Mouse (Mus musculus): ENCODE results near the gene Wwp2. TPM values are rescaled to one million over a fixed set of nuclear protein-coding genes. Genes with fewer than 3 reads are reported as not detected.

The Wwp2 gene
- total and polyA plus RNA-seq, 3 experiments, result 18.7 to 31.5 (median 20.5) TPM

GRCm38 (mm10) chr8:107458281-107458680 lies 22.1 kb downstream of the Wwp2 start:
- H3K36me3 ChIP-seq (ENCODE audit: control insufficient read depth, insufficient read depth, low read length), result no peaks in the 10 kb centered on the region
- 85% methylated on average over 6 of the region's 6 CpGs for WGBS
- intact Hi-C loops (cut with DNase I), result no loop called here

GRCm38 (mm10) chr8:107462423-107462822 lies 26.3 kb downstream of the Wwp2 start:
- intact Hi-C loops (cut with DNase I), result no loop called here
- Histone ChIP-seq H3K4me3 (no peak overlapping the region), H3K4me1 (ENCODE audit: control insufficient read depth, insufficient read depth, low read length) (no peaks in the 10 kb centered on the region), H3K27me3 (ENCODE audit: control insufficient read depth, insufficient read depth, low read length) (no peaks in the 10 kb centered on the region), H3K79me2 (replicated peaks; ENCODE audit: control insufficient read depth, insufficient read depth, low read length) (no peaks in the 10 kb centered on the region), H3K9ac (ENCODE audit: low read depth, low read length) (no peak overlapping the region), H3K27ac (no peak overlapping the region), H3K36me3 (ENCODE audit: control insufficient read depth, insufficient read depth, low read length) (no peaks in the 10 kb centered on the region)
- TF ChIP-seq CTCF (IDR thresholded peaks at IDR 0.05) (no peak), EP300 (IDR thresholded peaks at IDR 0.05; ENCODE audit: insufficient read depth, low read depth, low read length) (no peak), POLR2A (IDR thresholded peaks at IDR 0.05; ENCODE audit: insufficient read depth, low read depth, low read length) (no peak)
- 91% methylated on average over 5 of the region's 5 CpGs for WGBS
- DNase-seq, result no peak

More at GRCm38 (mm10) chr8:107458281-107458680, 22.1 kb downstream of the Wwp2 start:
- Histone ChIP-seq H3K27ac (no peak overlapping the region), H3K4me1 (ENCODE audit: control insufficient read depth, insufficient read depth, low read length) (no peaks in the 10 kb centered on the region), H3K27me3 (ENCODE audit: control insufficient read depth, insufficient read depth, low read length) (no peaks in the 10 kb centered on the region), H3K4me3 (no peak overlapping the region), H3K79me2 (replicated peaks; ENCODE audit: control insufficient read depth, insufficient read depth, low read length) (no peaks in the 10 kb centered on the region), H3K9ac (ENCODE audit: low read depth, low read length) (no peak overlapping the region)
- no peak for DNase-seq
- no peak for TF ChIP-seq EP300 (IDR thresholded peaks at IDR 0.05; ENCODE audit: insufficient read depth, low read depth, low read length)
- no peak for TF ChIP-seq CTCF (IDR thresholded peaks at IDR 0.05)
- no peak for TF ChIP-seq POLR2A (IDR thresholded peaks at IDR 0.05; ENCODE audit: insufficient read depth, low read depth, low read length)

- no peaks in the 10 kb centered on the region for H3K79me2 ChIP-seq (replicated peaks; ENCODE audit: control insufficient read depth, insufficient read depth, low read length)
- H3K9ac ChIP-seq (ENCODE audit: low read depth, low read length), result no peak overlapping the region
- intact Hi-C loops (cut with DNase I), result no loop called here
- no peaks in the 10 kb centered on the region for H3K27me3 ChIP-seq (ENCODE audit: control insufficient read depth, insufficient read depth, low read length)
- H3K4me3 ChIP-seq, result no peak overlapping the region
- no peak overlapping the region for H3K27ac ChIP-seq
- no peaks in the 10 kb centered on the region for H3K4me1 ChIP-seq (ENCODE audit: control insufficient read depth, insufficient read depth, low read length)
- WGBS, result 83% methylated on average over 3 of the region's 3 CpGs
- no peaks in the 10 kb centered on the region for H3K36me3 ChIP-seq (ENCODE audit: control insufficient read depth, insufficient read depth, low read length)
- DNase-seq, result no peak
- TF ChIP-seq CTCF (IDR thresholded peaks at IDR 0.05), result no peak
- no peak for TF ChIP-seq EP300 (IDR thresholded peaks at IDR 0.05; ENCODE audit: insufficient read depth, low read depth, low read length)
- TF ChIP-seq POLR2A (IDR thresholded peaks at IDR 0.05; ENCODE audit: insufficient read depth, low read depth, low read length), result no peak
These were observed 29.3 kb downstream of the Wwp2 start for GRCm38 (mm10) chr8:107465332-107465990.

GRCm38 (mm10) chr8:107466642-107467041 lies 30.5 kb downstream of the Wwp2 start:
- 86% methylated on average over 5 of the region's 5 CpGs for WGBS

GRCm38 (mm10) chr8:107468811-107469302 lies 32.7 kb downstream of the Wwp2 start:
- Histone ChIP-seq H3K4me1 (ENCODE audit: control insufficient read depth, insufficient read depth, low read length) (no peaks in the 10 kb centered on the region), H3K27me3 (ENCODE audit: control insufficient read depth, insufficient read depth, low read length) (no peaks in the 10 kb centered on the region), H3K4me3 (no peak overlapping the region), H3K9ac (ENCODE audit: low read depth, low read length) (no peak overlapping the region), H3K79me2 (replicated peaks; ENCODE audit: control insufficient read depth, insufficient read depth, low read length) (no peaks in the 10 kb centered on the region), H3K27ac (no peak overlapping the region), H3K36me3 (ENCODE audit: control insufficient read depth, insufficient read depth, low read length) (no peaks in the 10 kb centered on the region)
- intact Hi-C loops (cut with DNase I), result no loop called here
- WGBS, result 78% methylated on average over 8 of the region's 8 CpGs
- DNase-seq, result no peak
- TF ChIP-seq CTCF (IDR thresholded peaks at IDR 0.05) (no peak), POLR2A (IDR thresholded peaks at IDR 0.05; ENCODE audit: insufficient read depth, low read depth, low read length) (no peak), EP300 (IDR thresholded peaks at IDR 0.05; ENCODE audit: insufficient read depth, low read depth, low read length) (no peak)

More at GRCm38 (mm10) chr8:107466642-107467041, 30.5 kb downstream of the Wwp2 start:
- intact Hi-C loops (cut with DNase I), result no loop called here
- Histone ChIP-seq H3K27me3 (ENCODE audit: control insufficient read depth, insufficient read depth, low read length) (no peaks in the 10 kb centered on the region), H3K79me2 (replicated peaks; ENCODE audit: control insufficient read depth, insufficient read depth, low read length) (no peaks in the 10 kb centered on the region), H3K36me3 (ENCODE audit: control insufficient read depth, insufficient read depth, low read length) (no peaks in the 10 kb centered on the region), H3K9ac (ENCODE audit: low read depth, low read length) (no peak overlapping the region), H3K27ac (no peak overlapping the region), H3K4me1 (ENCODE audit: control insufficient read depth, insufficient read depth, low read length) (no peaks in the 10 kb centered on the region), H3K4me3 (no peak overlapping the region)
- TF ChIP-seq CTCF (IDR thresholded peaks at IDR 0.05) (no peak), POLR2A (IDR thresholded peaks at IDR 0.05; ENCODE audit: insufficient read depth, low read depth, low read length) (no peak), EP300 (IDR thresholded peaks at IDR 0.05; ENCODE audit: insufficient read depth, low read depth, low read length) (no peak)
- DNase-seq, result no peak

- intact Hi-C loops (cut with DNase I), result no loop called here
These were observed 34.1 kb downstream of the Wwp2 start for GRCm38 (mm10) chr8:107470302-107470701.

More at GRCm38 (mm10) chr8:107470302-107470701, 34.1 kb downstream of the Wwp2 start:
- H3K27ac ChIP-seq, result no peak overlapping the region
- H3K9ac ChIP-seq (ENCODE audit: low read depth, low read length), result no peak overlapping the region
- H3K4me1 ChIP-seq (ENCODE audit: control insufficient read depth, insufficient read depth, low read length), result no peaks in the 10 kb centered on the region
- no peaks in the 10 kb centered on the region for H3K27me3 ChIP-seq (ENCODE audit: control insufficient read depth, insufficient read depth, low read length)
- no peaks in the 10 kb centered on the region for H3K36me3 ChIP-seq (ENCODE audit: control insufficient read depth, insufficient read depth, low read length)
- H3K4me3 ChIP-seq, result no peak overlapping the region
- 78% methylated on average over 5 of the region's 5 CpGs for WGBS
- no peaks in the 10 kb centered on the region for H3K79me2 ChIP-seq (replicated peaks; ENCODE audit: control insufficient read depth, insufficient read depth, low read length)
- TF ChIP-seq CTCF (IDR thresholded peaks at IDR 0.05) (no peak), EP300 (IDR thresholded peaks at IDR 0.05; ENCODE audit: insufficient read depth, low read depth, low read length) (no peak), POLR2A (IDR thresholded peaks at IDR 0.05; ENCODE audit: insufficient read depth, low read depth, low read length) (no peak)
- no peak for DNase-seq
